Mouse (Mus musculus): Measurements from ENCODE around the gene Fut7.

Fut7 gene

DNA sequence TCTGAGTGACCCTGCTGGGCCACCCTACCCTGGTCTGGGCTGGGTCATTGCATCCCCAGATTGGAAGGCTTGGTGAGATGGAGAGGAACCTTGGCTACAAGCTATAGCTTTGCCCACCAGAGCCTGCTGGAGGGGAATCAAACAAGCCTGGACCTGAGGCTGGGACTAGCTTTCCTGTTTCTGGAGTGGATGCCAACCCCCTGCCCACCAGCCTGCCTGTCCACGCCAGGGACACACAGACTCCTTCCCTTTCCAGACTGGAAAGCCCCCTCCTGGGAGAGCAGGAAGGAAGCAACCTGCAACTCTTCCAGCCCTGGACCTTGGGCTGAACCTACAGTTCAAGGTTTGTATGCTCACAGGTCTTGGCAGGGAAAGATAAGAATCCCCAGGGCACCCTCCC lies 559 bp downstream of the Fut7 start:
- DNase-seq (ENCODE audit: low spot score in 2 of 2): no peak

DNA sequence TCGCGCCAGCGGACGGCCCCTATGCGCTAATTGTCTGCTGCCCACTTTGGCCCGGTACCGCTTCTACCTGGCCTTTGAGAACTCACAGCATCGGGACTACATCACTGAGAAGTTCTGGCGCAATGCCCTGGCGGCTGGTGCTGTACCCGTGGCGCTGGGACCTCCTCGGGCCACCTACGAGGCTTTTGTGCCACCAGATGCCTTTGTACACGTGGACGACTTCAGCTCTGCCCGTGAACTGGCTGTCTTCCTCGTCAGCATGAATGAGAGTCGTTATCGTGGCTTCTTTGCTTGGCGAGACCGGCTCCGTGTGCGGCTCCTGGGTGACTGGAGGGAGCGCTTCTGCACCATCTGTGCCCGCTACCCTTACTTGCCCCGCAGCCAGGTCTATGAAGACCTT lies 2.4 kb downstream of the Fut7 start:
- DNase-seq (ENCODE audit: low spot score in 2 of 2): no peak

DNA sequence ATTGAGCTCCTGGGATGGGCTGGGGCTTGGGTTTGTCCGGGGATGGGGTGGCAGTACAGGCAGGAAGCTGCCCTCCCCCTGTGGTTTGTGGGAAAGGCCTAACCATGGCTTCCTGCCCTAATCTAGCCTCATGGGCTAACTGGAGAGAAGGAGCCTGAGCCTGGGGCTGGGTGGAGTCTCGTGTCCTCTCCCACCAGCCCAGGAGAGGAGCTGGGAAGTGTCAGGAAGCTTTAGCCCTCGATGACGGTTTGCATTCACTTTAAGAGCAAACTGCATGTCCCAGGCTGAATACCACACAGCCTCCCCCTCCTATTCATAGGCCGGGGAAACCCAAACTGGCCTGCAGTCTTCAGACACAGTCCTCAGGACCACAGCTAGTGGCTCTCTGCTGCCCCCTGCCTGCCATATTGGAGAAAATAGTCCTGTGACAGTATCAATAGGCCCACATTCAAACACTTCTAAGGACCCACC lies 3.7 kb downstream of the Fut7 start:
- DNase-seq (ENCODE audit: low spot score in 2 of 2): peak; percentile 46 to 56

DNA sequence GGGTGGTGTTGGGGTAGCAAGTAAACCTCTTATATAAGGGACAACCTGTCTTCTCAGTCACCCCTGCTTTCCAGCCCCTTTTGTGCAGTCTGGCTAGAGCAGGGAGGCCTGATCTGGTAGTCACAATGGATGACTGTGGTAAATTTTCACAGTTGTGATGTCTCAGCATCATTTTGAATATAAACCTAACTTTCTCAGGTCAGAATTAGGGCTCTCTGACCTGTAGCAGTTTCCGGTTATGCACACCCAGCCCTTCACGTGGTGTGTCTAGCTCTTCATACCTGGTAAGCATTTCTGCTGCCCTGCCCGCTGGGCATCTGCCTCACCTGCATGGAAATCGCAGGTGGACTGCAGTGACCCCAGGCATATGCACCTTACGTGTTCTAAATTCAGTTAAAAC lies 4.2 kb downstream of the Fut7 start:
- no peak for DNase-seq (ENCODE audit: low spot score in 2 of 2)

DNA sequence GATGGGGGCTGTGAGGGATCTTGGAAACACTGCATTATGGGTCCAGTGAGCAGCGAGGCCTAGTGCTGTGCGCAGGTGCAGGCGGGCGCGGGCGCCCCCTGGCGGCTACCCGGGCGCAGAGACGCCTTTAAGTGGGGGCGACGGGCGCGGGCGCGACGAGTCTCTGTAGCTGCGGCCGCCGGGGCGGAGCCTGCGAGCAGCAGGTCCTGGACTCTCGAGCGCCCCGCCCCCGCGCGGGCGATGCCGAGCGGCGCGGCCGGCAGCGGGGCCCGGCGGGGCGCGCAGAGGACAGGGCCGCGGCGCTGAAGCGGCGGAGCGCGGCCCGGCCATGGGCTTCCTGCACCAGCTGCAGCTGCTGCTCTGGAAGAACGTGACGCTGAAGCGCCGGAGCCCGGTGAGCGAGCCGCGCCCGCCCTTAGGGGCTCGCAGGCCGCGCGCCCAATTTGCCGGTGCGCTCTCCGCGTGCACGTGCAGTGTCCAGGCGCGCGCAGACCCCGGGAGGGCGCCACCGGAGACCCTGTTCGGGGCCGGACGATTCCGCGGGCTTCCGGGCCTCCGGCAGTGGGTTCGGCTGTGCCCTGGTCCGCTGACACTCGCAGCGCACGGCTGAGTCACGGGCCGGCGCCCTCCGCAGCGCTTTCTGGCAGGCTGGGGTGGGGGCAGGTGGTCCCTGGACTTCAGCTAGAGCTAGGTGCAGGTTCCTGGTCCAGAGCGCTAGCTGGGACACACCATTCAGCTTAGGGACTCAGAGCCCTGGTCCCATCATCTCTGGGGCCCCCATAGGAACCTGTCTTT lies 5.6 kb downstream of the Fut7 start, which contains the start of gene Abca2:
Abca2 (plus strand) TSS at position 262 of the 795 bp plus-strand sequence.
- peak; percentile 84 to 93 for DNase-seq (ENCODE audit: low spot score in 2 of 2)

DNA sequence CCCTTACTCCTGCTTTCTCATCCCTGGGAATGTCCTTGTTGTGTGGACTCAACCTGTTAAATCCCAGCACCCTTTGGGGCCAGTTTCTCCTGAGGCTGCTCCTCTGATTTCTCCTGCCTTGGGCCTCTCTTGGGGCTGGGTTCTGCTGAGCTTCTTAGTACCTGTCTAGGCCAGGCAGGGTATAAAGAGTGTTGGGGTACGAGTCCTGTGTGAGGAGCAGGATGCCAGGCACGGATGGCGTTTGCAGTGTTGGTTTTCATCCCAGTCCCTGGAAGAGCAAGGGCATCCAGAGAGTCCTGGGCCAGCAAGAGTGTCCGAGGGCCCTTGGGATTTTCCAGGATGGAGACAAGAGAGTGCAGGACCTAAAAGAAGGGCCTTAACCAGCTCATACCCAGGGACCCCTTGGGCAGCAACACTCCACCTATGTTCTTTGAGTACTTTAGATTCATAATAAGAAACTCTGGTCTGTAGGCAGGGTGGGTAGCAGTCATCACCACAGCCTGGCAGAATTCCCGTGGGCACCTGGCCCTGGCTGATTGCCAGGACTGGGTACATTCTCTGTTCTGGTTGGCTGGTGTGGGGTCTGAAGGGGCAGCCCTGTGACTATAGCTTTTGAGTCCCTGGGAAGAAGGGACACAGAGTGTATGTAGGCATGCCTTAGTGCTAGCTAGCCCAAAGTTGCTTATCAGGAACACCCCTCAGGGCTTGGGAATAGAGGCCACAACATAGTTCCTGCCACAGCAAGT lies 6.5 kb downstream of the Fut7 start:
- DNase-seq (ENCODE audit: low spot score in 2 of 2): no peak

DNA sequence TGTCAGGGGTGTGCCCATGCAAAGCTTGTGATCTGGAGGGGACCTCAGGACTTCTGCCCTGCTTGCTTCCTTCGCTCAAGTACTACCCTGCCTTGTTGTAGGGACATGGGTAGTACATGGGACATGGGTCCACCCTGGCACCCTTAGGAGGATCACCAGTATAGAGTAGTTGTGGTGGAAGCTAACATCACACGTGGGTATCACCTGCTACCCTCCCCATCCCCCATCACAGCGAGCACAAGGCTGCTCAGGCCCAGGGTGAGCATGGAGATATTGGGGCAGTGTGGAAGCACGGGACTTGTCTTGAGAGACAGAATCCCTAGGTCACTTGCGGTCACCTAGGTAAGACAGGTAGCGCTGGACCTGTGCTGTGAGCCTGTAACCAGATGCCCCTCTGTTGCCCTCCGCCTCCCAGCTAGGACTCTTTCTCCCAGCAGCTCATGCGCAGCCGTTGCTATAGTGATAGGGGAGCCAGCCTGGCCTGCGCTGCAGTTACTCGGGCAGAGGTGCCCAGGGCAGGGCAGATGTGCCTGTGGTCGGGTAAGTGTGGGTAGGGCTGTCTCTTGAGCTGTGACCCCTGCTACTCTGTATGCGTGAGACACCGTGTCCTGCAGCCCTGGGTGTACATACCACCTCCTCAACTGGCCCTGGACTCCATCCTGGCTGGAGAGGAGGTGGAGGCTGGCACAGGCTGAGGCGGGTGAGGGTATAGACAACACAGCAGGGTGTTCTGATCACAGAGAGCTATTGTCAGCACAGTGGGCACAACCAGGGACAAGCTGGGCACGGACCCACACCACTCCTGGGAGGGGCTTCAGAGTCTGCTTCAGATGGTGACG lies 7.5 kb downstream of the Fut7 start:
- no peak for DNase-seq (ENCODE audit: low spot score in 2 of 2)

DNA sequence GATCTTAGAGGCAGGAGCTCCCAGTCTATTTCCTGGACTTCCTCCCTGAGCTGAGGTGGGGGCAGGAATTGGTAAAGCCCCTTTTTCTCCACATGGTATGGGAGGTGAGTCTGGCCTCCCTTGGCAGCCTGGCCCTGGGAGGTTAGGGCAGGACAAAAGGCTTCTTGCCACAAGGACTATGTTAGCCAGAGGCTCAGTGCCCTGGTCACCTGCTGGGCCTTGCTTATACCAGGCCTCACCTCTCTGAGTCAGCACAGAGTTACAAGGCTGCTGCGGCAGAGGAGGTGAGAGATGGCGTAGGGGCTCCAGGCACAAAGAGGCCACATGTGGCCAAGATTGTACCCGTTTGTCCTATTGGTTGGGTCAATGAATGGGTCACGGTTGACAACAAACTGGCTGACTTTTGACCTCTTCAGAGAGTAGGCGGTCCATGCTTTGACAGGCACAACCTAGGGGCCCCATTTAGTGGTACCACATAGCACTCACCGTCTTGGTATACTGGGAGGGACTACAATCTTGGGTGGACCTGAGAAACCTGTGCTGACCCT lies 8.3 kb downstream of the Fut7 start:
- DNase-seq (ENCODE audit: low spot score in 2 of 2): no peak

DNA sequence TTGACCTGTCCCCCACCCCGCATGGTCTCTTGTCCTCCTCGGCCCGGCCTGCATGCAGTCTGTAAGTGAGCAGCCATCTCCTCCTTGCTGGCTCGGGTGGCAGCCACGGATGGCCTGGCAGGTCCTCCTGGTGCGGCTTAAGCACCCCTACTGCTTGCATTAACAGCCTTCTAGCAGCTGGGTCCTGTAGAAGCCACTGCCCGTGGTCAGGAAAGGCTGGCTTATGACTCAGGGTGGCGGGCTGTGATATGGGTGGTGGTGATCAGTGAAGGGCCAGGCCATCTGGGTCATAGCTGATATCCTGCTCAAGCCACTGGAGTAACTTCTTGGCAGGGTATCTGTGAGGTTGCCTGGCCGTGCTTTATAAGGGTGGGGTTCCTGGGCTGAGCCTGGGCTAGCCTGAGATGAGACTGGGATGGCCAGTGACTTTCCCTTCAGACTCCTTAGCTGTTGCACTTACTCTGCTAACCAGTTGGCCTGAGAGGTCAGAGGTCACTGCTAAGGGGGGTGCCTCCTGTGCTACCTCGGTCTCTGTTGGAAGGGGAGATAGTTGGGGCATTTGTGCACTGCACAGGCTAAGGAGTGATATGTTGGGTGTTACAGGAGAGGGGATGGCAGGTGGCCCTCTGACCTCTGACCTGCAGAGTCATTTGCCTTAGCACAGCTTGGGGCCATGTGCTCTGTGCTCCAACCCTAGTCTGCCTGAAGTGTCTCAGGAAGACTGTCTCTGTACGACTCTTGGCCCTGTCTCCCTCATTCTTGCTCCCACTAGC lies 9.4 kb downstream of the Fut7 start:
- DNase-seq (ENCODE audit: low spot score in 2 of 2): no peak

DNA sequence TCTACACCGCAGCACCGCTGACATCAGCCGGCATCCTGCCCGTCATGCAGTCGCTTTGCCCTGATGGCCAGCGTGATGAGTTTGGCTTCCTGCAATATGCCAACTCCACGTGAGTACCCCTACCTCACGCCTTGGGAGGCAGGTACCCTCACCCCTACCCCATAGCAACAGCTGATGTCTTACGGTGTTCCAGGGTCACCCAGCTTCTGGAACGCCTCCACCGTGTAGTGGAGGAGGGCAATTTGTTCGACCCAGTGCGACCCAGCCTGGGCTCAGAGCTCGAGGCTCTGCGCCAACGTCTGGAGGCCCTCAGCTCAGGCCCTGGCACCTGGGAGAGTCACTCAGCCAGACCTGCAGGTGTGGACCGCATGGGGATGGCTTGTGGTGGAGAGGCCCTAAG lies 10.0 kb downstream of the Fut7 start:
- DNase-seq (ENCODE audit: low spot score in 2 of 2): no peak

DNA sequence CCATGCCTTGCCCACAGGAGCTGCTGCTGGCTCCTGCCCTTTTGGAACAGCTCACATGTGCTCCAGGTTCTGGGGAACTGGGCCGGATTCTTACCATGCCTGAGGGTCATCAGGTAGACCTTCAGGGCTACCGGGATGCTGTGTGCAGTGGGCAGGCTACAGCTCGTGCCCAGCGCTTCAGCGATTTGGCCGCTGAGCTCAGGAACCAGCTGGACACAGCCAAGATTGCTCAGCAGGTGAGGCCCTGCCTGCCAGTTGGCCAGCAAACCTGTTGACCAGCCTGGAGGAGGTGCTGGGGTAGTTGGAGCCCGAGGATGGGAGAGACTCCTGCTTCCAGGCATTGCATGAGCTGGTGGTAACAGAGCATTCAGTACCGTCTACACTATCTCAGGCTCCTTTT lies 11.2 kb downstream of the Fut7 start:
- DNase-seq (ENCODE audit: low spot score in 2 of 2): no peak

DNA sequence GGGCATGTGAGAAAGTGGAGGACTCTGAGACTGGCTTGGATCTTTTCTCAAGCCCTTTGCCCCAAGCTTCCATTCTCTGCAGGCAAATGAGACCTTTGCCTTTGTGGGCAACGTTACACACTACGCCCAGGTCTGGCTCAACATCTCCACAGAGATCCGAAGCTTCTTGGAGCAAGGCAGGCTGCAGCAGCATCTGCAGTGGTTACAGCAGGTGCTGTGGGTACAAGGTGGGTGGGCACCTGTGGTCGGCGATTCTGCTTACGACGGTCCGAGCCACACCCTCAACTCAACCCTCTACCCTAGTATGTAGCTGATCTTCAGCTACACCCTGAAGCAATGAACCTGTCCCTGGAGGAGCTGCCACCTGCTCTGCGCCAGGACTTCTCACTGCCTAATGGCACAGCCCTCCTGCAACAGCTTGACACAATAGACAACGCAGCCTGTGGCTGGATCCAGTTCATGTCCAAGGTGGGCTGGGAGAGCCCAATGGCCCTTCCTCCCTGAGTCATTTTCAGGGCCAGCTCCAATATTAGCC lies 13.3 kb downstream of the Fut7 start:
- DNase-seq (ENCODE audit: low spot score in 2 of 2): no peak

DNA sequence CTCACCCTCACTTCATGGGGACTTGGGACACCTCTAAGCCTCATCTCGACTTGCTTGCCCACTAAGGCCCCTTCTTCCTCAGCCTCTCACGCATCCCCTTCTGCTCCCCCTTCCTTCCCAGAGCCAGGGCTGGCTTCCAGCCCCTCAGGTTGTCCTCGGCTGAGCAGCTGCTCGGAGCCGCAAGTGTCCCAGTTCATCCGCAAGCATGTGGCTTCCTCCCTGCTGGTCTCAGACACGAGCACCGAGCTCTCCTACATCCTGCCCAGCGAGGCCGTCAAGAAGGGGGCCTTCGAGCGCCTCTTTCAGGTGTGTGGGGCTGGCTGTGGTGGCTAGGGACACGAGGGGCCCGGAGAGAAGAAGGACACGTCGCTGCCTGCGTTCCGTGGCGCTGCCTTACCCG lies 18.0 kb downstream of the Fut7 start:
- no peak for DNase-seq (ENCODE audit: low spot score in 2 of 2)

DNA sequence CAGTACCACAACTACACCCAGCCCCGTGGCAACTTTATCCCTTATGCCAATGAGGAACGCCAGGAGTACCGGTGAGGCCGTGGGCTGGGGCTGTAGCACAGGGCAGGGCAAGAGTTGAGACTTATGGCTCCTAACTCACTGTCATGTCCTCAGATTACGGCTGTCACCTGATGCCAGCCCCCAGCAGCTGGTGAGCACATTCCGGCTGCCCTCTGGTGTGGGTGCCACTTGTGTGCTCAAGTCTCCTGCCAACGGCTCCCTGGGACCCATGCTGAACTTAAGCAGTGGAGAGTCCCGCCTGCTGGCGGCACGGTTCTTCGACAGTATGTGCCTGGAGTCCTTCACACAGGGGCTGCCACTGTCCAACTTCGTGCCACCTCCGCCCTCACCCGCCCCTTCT lies 19.6 kb downstream of the Fut7 start:
- no peak for DNase-seq (ENCODE audit: low spot score in 2 of 2)

DNA sequence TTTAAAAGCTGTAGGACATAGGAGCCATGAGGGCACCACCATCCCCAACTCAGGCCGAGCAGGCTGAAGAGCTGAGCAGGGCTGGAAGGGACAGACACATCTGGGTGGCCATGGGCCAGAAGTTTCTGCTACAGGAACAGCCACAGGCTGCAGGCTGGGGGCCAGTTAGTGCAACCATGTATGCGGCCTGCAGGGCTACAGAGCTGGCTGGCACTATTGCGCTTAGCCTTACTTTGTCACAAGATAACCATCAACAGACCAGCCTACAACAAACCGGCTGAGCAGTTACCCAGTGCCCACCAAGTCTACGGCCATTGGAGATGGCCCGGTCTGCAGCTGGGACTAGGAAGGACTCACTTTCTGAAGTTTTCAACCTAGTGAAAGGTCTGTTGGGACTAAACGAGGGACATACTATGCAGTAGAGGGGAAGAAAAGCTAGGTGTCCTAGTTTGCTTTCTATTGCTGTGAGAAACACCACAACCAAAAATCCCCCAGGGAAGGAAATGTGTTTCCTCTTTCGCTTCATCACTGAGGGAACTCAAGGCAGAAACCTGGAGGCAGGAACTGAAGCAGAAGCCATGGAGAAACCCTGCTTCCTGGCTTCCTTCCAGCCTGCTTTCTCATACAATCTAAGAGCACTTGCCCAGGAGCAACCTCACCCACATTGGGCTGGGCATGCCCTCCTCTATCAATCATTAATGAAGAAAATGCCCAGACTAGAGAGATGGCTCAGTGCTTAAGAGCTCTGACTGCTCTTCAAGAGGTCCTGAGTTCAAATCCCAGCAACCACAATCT lies 28.0 kb downstream of the Fut7 start:
- no peak for DNase-seq (ENCODE audit: low spot score in 2 of 2)

DNA sequence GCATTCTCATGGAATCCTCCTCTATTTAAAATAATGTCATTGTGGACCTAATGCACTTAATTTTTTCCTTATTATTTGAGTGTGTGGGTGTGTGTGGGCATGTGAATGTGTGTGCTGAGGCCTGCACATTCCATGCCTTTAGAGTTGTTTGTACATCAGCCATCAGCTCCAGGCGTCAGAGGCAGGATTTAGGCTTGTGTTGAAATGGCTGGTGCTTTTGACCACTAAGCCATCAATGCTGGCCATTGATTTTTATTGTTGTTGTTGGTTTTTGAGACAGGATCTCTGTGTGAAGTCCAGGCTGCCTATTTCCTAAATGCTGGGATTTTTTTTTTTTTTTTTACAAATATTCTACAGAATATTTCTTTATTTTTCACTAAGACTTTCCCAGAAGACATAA lies 29.9 kb downstream of the Fut7 start:
- no peak for DNase-seq (ENCODE audit: low spot score in 2 of 2)

DNA sequence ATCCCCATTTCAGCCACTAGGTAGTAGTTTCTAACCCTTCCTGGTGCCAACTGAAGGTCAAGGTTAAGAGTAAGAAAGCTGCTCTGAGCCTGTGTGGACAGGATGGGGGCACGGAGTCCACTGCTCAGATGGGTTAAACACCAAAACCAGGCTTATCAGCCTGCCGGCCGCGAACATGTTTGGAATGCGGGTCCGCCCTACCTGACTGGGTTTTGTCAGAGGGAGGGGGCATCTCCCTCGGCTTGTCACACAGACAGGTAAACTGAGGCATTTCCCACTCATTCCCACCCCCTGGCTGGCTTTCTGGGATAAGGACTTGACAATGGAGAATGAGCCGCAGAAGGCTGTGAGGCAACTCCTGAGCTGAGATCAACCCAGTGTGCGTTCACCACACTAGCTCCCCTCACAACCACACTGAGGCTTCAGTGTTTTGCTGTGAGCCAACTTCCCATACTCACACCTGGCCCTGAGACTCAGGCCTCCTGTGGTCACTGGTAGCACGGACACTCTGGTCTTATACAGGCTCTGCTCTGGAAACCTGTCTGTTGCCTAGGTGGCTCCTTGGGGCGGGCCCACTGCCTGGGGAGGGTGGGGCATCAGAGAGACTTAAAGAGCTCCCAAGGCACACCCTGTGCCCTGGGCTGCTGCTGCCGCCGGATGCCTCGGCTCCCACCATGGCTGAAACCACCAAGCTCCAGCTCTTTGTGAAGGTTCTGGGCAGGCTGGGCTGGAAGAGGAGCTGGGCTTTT lies 33.3 kb downstream of the Fut7 start, which contains the start of gene Clic3:
Clic3 (plus strand) TSS at position 634 of the 749 bp plus-strand sequence.
- DNase-seq (ENCODE audit: low spot score in 2 of 2): peak; percentile 50 to 51

DNA sequence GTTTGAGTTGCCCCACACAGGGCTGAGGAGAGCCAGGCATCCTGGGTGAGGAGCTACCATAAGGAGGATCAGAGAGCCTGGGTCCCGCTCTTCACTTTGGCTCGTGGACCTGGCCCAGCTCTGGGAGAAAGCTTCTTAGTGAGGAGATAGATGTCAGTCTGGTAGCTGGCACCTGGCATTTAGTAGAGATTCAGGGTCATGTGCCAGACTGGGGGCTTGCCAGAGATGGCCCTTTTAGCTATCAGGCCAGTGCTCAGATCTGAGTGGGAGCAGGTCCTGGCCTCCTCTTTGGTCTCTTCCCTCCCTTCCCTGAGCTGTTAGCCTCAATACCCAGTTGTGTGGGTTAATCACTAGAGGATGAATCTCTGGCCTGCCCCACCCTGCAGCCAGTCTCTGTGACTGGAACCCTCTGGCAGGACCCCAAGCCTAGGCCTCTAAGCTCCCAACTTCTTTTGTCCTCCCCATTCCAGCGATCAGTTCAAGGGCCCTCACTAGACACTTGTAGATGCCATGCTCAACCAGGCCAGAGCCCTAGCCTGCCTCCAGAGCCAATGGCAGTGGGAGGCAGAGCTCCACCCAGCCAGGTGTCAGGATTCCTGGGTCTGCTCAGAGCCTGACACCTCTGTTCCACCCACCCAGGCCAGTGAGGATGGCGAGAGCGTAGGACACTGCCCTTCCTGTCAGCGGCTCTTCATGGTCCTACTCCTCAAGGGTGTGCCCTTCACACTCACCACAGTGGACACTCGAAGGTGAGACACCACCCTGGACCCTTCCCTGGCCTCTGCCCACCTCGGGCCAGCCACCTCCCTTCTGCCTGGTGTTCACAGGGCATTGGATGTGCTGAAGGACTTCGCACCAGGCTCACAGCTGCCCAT lies 34.2 kb downstream of the Fut7 start:
- DNase-seq (ENCODE audit: low spot score in 2 of 2): no peak
